Mouse (Mus musculus) liver, postnatal 0 days (tissue): ENCODE measurements around the gene Hist1h3f. TPM values are rescaled to one million over a fixed set of nuclear protein-coding genes. Genes with fewer than 3 reads are reported as not detected.
A peak's percentile ranks its signal among the peaks of the same experiment; 100 is the strongest.

Source experiments
- ATAC-seq: fragments of 200-750 bp; cut with Nextera tagmentation; 2 replicates; pipeline ENCODE4 v1.8.0; 2017; ENCODE audit warnings: mild to moderate bottlenecking, moderate library complexity
- DNase-seq: peaks from one replicate; pipeline ENCODE4 v3.0.0-alpha.2; 2016
- H3K27ac ChIP-seq: fragments of 300-500 bp; sonication (generic); 2 replicates; pipeline ENCODE4 v1.5.1; 2014; ENCODE audit warnings: antibody characterized with exemption, moderate library complexity, mild to moderate bottlenecking, low read depth
- H3K27me3 ChIP-seq: fragments of 300-500 bp; sonication (generic); 2 replicates; pipeline ENCODE4 v1.6.1; 2014; ENCODE audit warnings: low read length, control low read depth, mixed read lengths; ENCODE audit not compliant: insufficient read depth
- H3K36me3 ChIP-seq: fragments of 300-500 bp; sonication (generic); replicated peaks from 2 replicates; pipeline ENCODE4 v1.6.1; 2014; ENCODE audit warnings: mild to moderate bottlenecking, control low read depth, low read length, moderate library complexity, mixed read lengths; ENCODE audit not compliant: insufficient read depth
- H3K4me1 ChIP-seq: fragments of 300-500 bp; sonication (generic); 2 replicates; pipeline ENCODE4 v1.6.1; 2014; ENCODE audit warnings: antibody characterized with exemption, mild to moderate bottlenecking, control low read depth; ENCODE audit not compliant: insufficient read depth
- H3K4me2 ChIP-seq: fragments of 300-500 bp; sonication (generic); 2 replicates; pipeline ENCODE4 v1.6.1; 2014; ENCODE audit warnings: low read depth, mild to moderate bottlenecking, low read length, moderate library complexity, mixed read lengths
- H3K4me3 ChIP-seq: fragments of 300-500 bp; sonication (generic); 2 replicates; pipeline ENCODE4 v1.5.1; 2014; ENCODE audit warnings: low read depth, low read length
- H3K9ac ChIP-seq: fragments of 300-500 bp; sonication (generic); replicated peaks from 2 replicates; pipeline ENCODE4 v1.6.1; 2014; ENCODE audit warnings: mild to moderate bottlenecking, moderate library complexity
- H3K9me3 ChIP-seq: fragments of 300-500 bp; sonication (generic); 2 replicates; pipeline ENCODE4 v1.6.1; 2016; ENCODE audit warnings: mild to moderate bottlenecking, control low read depth, low read length, mixed read lengths
- CTCF ChIP-seq: sonication (generic); IDR thresholded peaks from 2 replicates; pipeline ENCODE4 v1.5.1; 2016; ENCODE audit warnings: antibody characterized with exemption, low read depth
- EP300 ChIP-seq: IDR thresholded peaks from 2 replicates; pipeline ENCODE4 v1.6.1; 2016; ENCODE audit warnings: antibody characterized with exemption, low read depth, mild to moderate bottlenecking
- WGBS: fragments of 180-500 bp; shearing (Covaris S2); extraction: QIAGEN DNeasy Blood & Tissue Kit; methylation state at CpG from one replicate; pipeline ENCODE4 v1.1.7; 2014; ENCODE audit not compliant: insufficient replicate concordance; 5-methylcytosine and 5-hydroxymethylcytosine counted together
- polyA plus RNA-seq: library from polyadenylated mRNA; unstranded; fragments of >200 nt; fragmentation: Nextera tagmentation; extraction: Ambion mirVana; gene quantifications from 2 replicates; pipeline ENCODE4 v1.2.1, GENCODE M21; 2015

The Hist1h3f gene
- polyA plus RNA-seq, 1 experiment from 2014 or later: 1.5 TPM

- H3K9me3 ChIP-seq: no peaks in the 10 kb centered on the region
- peak overlapping the region; percentile 52 for H3K4me3 ChIP-seq
- ATAC-seq (peak; percentile 60), DNase-seq (peak; percentile 82)
- WGBS: under 1% methylated on average over 19 of the region's 19 CpGs
- TF ChIP-seq EP300: peak; percentile 5; the same call in 1 of the 2 replicates
- TF ChIP-seq CTCF: no peak
- H3K4me2 ChIP-seq: peak overlapping the region; percentile 73
- no peaks in the 10 kb centered on the region for H3K27me3 ChIP-seq
- peak overlapping the region; percentile 48 for H3K9ac ChIP-seq
- peak overlapping the region; percentile 65 for H3K27ac ChIP-seq
- 0 out of 2 replicates have a peak, but pooled peaks cover 6% of the 10 kb centered on the region for H3K4me1 ChIP-seq
- H3K36me3 ChIP-seq: no peaks in the 10 kb centered on the region
These were observed 26.8 kb upstream of the Hist1h3f start for GRCm38 (mm10) chr13:23516822-23517602.

GRCm38 (mm10) chr13:23517603-23518294 is 26.1 kb upstream of the Hist1h3f start:
- no peak for TF ChIP-seq CTCF
- TF ChIP-seq EP300: peak; percentile 34
- Histone ChIP-seq H3K4me1 (0 out of 2 replicates have a peak, but pooled peaks cover 6% of the 10 kb centered on the region), H3K27me3 (no peaks in the 10 kb centered on the region), H3K4me3 (peak overlapping the region; percentile 52), H3K27ac (peak overlapping the region; percentile 65), H3K36me3 (no peaks in the 10 kb centered on the region), H3K9ac (peak overlapping the region; percentile 48; the same call in 1 of the 2 replicates), H3K9me3 (no peaks in the 10 kb centered on the region), H3K4me2 (peak overlapping the region; percentile 73)
- ATAC-seq (peak; percentile 86), DNase-seq (peak; percentile 90)
- WGBS: under 1% methylated on average over 27 of the region's 27 CpGs

GRCm38 (mm10) chr13:23518295-23518603 is 25.6 kb upstream of the Hist1h3f start:
- Histone ChIP-seq H3K4me2 (peak overlapping the region; percentile 73), H3K27me3 (no peaks in the 10 kb centered on the region), H3K9ac (0 out of 2 replicates have a peak overlapping the region, but pooled peaks have one; percentile 16), H3K4me1 (0 out of 2 replicates have a peak, but pooled peaks cover 6% of the 10 kb centered on the region), H3K4me3 (peak overlapping the region; percentile 52), H3K9me3 (no peaks in the 10 kb centered on the region), H3K27ac (peak overlapping the region; percentile 61), H3K36me3 (no peaks in the 10 kb centered on the region)
- ATAC-seq: peak; percentile 2; the same call in 1 of the 2 replicates
- under 1% methylated on average over 6 of the region's 6 CpGs for WGBS
- no peak for TF ChIP-seq CTCF
- TF ChIP-seq EP300: no peak
- no peak for DNase-seq

GRCm38 (mm10) chr13:23518885-23519284 is 25.0 kb upstream of the Hist1h3f start:
- TF ChIP-seq CTCF: no peak
- no peak; the same call in 1 of the 2 replicates for TF ChIP-seq EP300
- H3K27ac ChIP-seq: peak overlapping the region; percentile 53; the same call in 1 of the 2 replicates

GRCm38 (mm10) chr13:23519416-23519815 is 24.4 kb upstream of the Hist1h3f start:
- under 1% methylated on average over 10 of the region's 10 CpGs for WGBS
- no peaks in the 10 kb centered on the region for H3K36me3 ChIP-seq
- H3K27ac ChIP-seq: peak overlapping the region; percentile 53; the same call in 1 of the 2 replicates
- TF ChIP-seq EP300 (0 out of 2 replicates have a peak, but pooled peaks have one; percentile 24), CTCF (no peak)
- DNase-seq: peak; percentile 84
- no peaks in the 10 kb centered on the region for H3K27me3 ChIP-seq
- 0 out of 2 replicates have a peak, but pooled peaks cover 6% of the 10 kb centered on the region for H3K4me1 ChIP-seq
- H3K9me3 ChIP-seq: no peaks in the 10 kb centered on the region
- H3K4me3 ChIP-seq: peak overlapping the region; percentile 52
- no peak overlapping the region for H3K9ac ChIP-seq
- peak; percentile 43 for ATAC-seq
- H3K4me2 ChIP-seq: peak overlapping the region; percentile 73

More at GRCm38 (mm10) chr13:23518885-23519284, 25.0 kb upstream of the Hist1h3f start:
- ATAC-seq (peak; percentile 49), DNase-seq (peak; percentile 87)
- Histone ChIP-seq H3K4me3 (peak overlapping the region; percentile 52), H3K4me1 (0 out of 2 replicates have a peak, but pooled peaks cover 6% of the 10 kb centered on the region), H3K27me3 (no peaks in the 10 kb centered on the region), H3K9ac (no peak overlapping the region), H3K9me3 (no peaks in the 10 kb centered on the region), H3K4me2 (peak overlapping the region; percentile 73), H3K36me3 (no peaks in the 10 kb centered on the region)
- WGBS: 0% methylated on average over 6 of the region's 6 CpGs

GRCm38 (mm10) chr13:23521703-23522102 is 22.1 kb upstream of the Hist1h3f start:
- whole genome bisulfite sequencing: 2% methylated on average over 14 of the region's 14 CpGs
- ATAC-seq (no peak), DNase-seq (peak; percentile 81)
- H3K4me2 ChIP-seq: peak overlapping the region; percentile 45
- TF ChIP-seq CTCF: no peak
- TF ChIP-seq EP300: no peak
- H3K9me3 ChIP-seq: no peaks in the 10 kb centered on the region
- no peak overlapping the region for H3K9ac ChIP-seq
- H3K36me3 ChIP-seq: no peaks in the 10 kb centered on the region
- H3K4me1 ChIP-seq: peaks cover 12% of the 10 kb centered on the region
- no peaks in the 10 kb centered on the region for H3K27me3 ChIP-seq
- no peak overlapping the region for H3K4me3 ChIP-seq
- no peak overlapping the region for H3K27ac ChIP-seq
